Mouse (Mus musculus) E14TG2a.4 (cell line): ENCODE results near the gene Fshb.

Source experiments
- H3K27me3 ChIP-seq: 2 replicates; pipeline ENCODE4 v1.6.1; 2014; ENCODE audit warnings: low read length, control low read depth; ENCODE audit not compliant: insufficient read depth
- H3K36me3 ChIP-seq: 2 replicates; pipeline ENCODE4 v1.6.1; 2014; ENCODE audit warnings: low read length, control low read depth; ENCODE audit not compliant: insufficient read depth
- H3K4me1 ChIP-seq: replicated peaks from 2 replicates; pipeline ENCODE4 v1.6.1; 2014; ENCODE audit warnings: low read depth, low read length, control low read depth
- H3K4me3 ChIP-seq: replicated peaks from 2 replicates; pipeline ENCODE4 v1.5.1; 2014; ENCODE audit warnings: mild to moderate bottlenecking, low read length
- H3K9me3 ChIP-seq: 2 replicates; pipeline ENCODE4 v1.6.1; 2014; ENCODE audit warnings: low read length, control low read depth
- CTCF ChIP-seq: conservative IDR thresholded peaks from 2 replicates; pipeline ENCODE4 v1.5.1; 2014; ENCODE audit warnings: low read length
- NANOG ChIP-seq: IDR thresholded peaks from 2 replicates; pipeline ENCODE4 v1.6.1; 2014; ENCODE audit warnings: borderline replicate concordance, low read length, mixed read lengths
- POU5F1 ChIP-seq: IDR thresholded peaks from 2 replicates; pipeline ENCODE4 v1.6.1; 2014; ENCODE audit warnings: low read length, borderline replicate concordance

Fshb gene

GRCm38 (mm10) chr2:107059556-107059955 lies at the start of gene Fshb:
TSS of gene Fshb (minus strand) at chr2:107059656.
- Histone ChIP-seq H3K4me3 (no peak within 1 kb of the TSS), H3K9me3 (no peaks in the 10 kb centered on the region), H3K27me3 (no peaks in the 10 kb centered on the region), H3K4me1 (no peaks in the 10 kb centered on the region), H3K36me3 (no peaks in the 10 kb centered on the region)
- TF ChIP-seq POU5F1 (no peak), CTCF (no peak), NANOG (no peak)

- TF ChIP-seq CTCF, result no peak
- TF ChIP-seq NANOG, result peak; percentile 31; the same call in 1 of the 2 replicates
- H3K4me3 ChIP-seq, result no peak overlapping the region
- peaks cover 17% of the 10 kb centered on the region for H3K4me1 ChIP-seq
- no peaks in the 10 kb centered on the region for H3K27me3 ChIP-seq
- no peaks in the 10 kb centered on the region for H3K9me3 ChIP-seq
- H3K36me3 ChIP-seq, result no peaks in the 10 kb centered on the region
Measured at GRCm38 (mm10) chr2:107084256-107084655, 24.8 kb upstream of the Fshb start.

DNA sequence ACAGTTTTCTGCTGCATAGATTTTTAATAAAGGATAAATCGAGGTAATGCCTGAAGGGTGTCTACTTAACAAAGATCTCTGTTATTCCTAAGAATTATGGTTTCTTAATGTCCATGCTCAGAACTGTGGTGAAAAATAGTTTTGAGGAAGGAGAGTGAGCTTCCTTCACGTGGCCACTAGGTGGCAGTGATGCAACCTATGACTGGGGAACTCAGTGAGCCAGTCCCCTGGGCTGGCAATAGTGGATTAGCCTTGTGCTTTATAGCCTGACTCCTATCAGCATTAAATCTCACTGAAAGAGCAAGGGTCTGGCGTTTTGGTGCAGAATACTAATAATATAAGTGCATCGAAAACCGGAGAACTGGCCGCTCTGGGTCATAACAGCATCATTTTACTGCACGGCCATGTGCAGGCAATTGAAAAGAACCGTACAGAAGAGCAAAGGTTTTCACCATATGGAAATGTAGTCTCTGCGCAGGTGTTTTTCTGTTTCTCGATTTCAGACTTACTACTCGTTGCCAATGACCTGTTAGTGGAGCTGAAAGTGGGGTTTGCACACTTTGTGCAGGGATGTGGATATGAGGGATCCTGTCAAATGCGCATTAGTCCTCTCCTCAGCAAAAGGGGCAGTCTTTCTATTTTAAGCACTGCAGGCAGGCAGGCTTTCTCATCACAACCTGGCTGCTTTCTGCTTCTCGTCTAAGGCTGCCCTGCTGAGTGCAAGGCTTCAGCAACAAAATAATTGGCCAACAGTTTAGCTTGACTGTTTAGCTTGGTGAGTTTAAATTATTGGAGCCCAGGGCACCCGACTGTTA lies 23.8 kb upstream of the Fshb start:
- Histone ChIP-seq H3K27me3 (no peaks in the 10 kb centered on the region), H3K36me3 (no peaks in the 10 kb centered on the region), H3K9me3 (no peaks in the 10 kb centered on the region), H3K4me1 (peaks cover 17% of the 10 kb centered on the region), H3K4me3 (no peak overlapping the region)
- TF ChIP-seq CTCF, result peak; percentile 77
- no peak for TF ChIP-seq POU5F1

DNA sequence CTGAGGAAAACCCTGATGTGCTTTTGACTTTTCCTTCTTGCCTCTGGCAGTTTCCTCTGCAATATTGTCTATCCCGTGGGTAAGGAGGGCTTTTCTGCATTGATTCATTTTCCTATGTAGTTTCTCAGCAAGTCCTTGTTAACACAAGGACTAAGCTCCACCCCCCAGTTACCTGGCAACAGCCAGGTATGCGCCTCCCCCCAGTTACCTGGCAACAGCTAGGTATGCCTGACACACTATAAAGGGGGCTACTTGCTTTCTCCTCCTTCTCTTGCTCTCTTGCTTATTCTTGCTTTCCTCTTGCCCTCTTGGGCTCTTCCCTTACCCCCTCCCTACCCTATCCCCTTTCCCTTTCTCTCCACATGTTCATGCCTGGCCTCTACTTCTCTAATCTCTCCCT lies 3.8 kb upstream of the Fshb start:
- Histone ChIP-seq H3K4me1 (no peaks in the 10 kb centered on the region), H3K36me3 (no peaks in the 10 kb centered on the region), H3K4me3 (no peak overlapping the region), H3K27me3 (no peaks in the 10 kb centered on the region), H3K9me3 (peaks cover 11% of the 10 kb centered on the region)
- TF ChIP-seq POU5F1, result no peak

DNA sequence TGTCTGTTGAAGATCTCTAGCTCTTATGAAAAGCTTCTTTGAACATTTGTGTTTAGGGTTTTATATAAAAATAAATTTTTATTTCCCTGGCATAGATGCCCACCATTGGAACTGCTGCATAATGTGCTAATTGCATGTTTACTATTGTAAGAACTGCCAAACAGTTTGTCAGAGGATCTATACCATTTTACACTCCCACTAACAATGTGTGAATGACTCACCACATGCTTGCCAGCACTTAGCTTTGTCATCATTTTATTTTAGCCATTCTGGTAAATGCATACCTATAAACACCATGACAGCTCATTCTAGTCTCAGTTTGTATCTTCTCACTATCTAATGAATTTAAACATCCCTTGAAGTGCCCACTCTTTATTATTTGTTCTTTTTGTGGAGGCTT lies 13.5 kb downstream of the Fshb start:
- H3K4me3 ChIP-seq, result no peak overlapping the region
- no peaks in the 10 kb centered on the region for H3K4me1 ChIP-seq
- TF ChIP-seq POU5F1 (no peak), CTCF (no peak), NANOG (no peak)
- no peaks in the 10 kb centered on the region for H3K36me3 ChIP-seq
- H3K27me3 ChIP-seq, result no peaks in the 10 kb centered on the region
- H3K9me3 ChIP-seq, result no peaks in the 10 kb centered on the region

GRCm38 (mm10) chr2:107040816-107041215 lies 18.6 kb downstream of the Fshb start:
- Histone ChIP-seq H3K9me3 (no peaks in the 10 kb centered on the region), H3K36me3 (no peaks in the 10 kb centered on the region), H3K4me3 (no peak overlapping the region), H3K4me1 (no peaks in the 10 kb centered on the region), H3K27me3 (no peaks in the 10 kb centered on the region)
- TF ChIP-seq POU5F1 (no peak), CTCF (no peak), NANOG (no peak)

DNA sequence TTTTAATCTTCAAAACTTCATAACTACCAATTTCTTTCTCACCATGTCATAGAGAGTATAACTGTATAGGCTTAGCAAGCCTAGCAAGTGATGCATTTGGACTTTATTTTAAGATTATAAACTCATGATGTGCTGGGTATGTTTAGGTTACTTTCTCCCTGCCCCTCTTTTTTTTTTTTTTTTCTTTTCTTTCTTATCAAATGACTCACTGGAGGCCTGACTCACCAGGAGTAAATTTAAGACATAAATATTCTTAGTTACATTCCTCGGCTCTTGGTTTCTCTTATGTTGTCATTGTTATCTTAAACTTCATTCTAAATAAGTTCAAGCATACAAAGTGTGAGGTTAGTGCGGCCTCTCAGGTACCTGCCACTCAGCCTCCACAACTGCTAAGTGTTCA lies 23.5 kb downstream of the Fshb start:
- no peak for TF ChIP-seq CTCF
- TF ChIP-seq POU5F1, result no peak
- no peak for TF ChIP-seq NANOG
- no peaks in the 10 kb centered on the region for H3K27me3 ChIP-seq
- H3K4me3 ChIP-seq, result no peak overlapping the region
- H3K4me1 ChIP-seq, result no peaks in the 10 kb centered on the region
- H3K9me3 ChIP-seq, result no peaks in the 10 kb centered on the region
- no peaks in the 10 kb centered on the region for H3K36me3 ChIP-seq

DNA sequence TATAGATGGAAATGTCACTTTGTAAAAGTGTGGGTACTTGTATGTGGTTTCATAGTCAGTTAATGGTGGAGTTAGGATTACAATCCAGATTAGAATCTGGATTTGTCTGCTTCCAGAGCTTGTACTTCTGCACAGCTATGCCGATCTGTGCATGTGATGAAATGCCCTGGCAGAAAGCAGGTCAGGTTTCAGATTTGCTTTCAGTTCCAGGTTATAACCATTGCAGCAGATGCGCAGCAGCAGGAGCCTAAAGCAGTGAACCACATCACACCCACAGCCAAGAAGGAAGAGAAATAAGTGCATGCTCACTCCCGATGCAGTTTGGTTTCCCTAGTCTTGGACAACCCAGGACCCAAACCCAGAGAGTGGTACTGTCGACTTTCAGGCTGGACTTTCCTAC lies 34.8 kb downstream of the Fshb start:
- no peaks in the 10 kb centered on the region for H3K4me1 ChIP-seq
- H3K27me3 ChIP-seq, result no peaks in the 10 kb centered on the region
- no peaks in the 10 kb centered on the region for H3K36me3 ChIP-seq
- no peak for TF ChIP-seq NANOG
- TF ChIP-seq CTCF, result no peak
- TF ChIP-seq POU5F1, result no peak
- H3K9me3 ChIP-seq, result no peaks in the 10 kb centered on the region
- no peak overlapping the region for H3K4me3 ChIP-seq

- Histone ChIP-seq H3K4me1 (no peaks in the 10 kb centered on the region), H3K27me3 (no peaks in the 10 kb centered on the region), H3K4me3 (no peak overlapping the region), H3K36me3 (no peaks in the 10 kb centered on the region), H3K9me3 (no peaks in the 10 kb centered on the region)
- TF ChIP-seq NANOG (no peak), CTCF (no peak), POU5F1 (no peak)
Measured at GRCm38 (mm10) chr2:107022713-107023112, 36.7 kb downstream of the Fshb start.
